Mouse (Mus musculus): ENCODE measurements around the gene Gm17467.
"Not testable (repeated sequence)": the region's sequence is repeated elsewhere in the genome, so short reads cannot be mapped to it uniquely, and the experiment has no call there.

Gene Gm17467

DNA sequence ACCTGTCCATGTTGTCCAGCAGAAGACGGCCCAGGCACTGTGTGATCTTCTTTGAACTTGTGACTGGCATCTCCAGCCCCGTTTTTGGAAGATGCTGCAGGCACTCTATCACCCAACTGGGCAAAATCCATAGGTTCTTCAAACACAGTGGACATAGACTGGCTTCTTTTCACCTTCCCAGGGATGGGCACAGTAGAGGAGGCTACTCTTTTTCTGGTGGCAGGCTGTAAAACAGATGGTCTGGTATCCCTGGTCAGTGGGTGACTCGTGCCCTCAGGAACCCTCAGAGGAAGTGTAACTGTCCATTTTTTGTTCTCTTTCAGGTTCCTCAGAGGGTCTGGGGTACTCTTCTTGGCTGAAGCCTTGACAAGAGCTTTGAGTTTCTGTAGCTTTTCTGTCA, at the start of gene Gm17467:
Gene Gm17467, minus strand, starts transcription at position 101 of the 400 bp plus-strand sequence.
- not testable (repeated sequence) for DNase-seq
